Mouse (Mus musculus): ENCODE measurements around the gene Slc30a1.

DNA sequence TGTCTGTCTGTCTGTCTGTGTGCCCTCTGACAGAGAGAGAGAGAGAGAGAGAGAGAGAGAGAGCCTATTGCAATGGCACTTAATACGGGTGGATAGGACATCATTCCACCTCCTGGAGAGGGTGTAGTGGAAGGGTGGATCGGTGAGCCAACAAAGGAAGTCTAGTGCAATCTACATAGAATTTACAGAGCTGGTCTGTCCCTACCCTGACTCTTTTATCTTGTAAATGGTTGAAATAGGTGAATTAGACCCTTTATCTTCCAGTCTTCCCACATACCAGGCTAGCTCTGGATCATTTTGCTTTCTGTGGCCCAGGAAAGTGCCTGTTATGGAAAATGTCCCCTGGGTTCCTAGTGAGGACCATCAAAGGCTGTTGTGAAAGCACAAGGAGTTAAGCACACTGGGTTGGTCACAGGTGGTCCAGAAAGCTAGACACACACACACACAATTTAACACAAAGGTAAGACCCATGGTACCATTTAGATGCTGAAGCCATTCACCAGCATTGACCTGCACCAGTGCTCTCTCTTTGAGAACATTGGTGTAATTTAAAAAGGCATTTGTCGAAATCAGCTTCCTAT, 24.0 kb downstream of the Slc30a1 start:
- TF ChIP-seq CTCF (IDR thresholded peaks at IDR 0.05; ENCODE audit: low read depth, low read length) (no peak), POLR2AphosphoS5 (IDR thresholded peaks at IDR 0.05; ENCODE audit: insufficient replicate concordance, low read depth, low read length) (no peak), GATA2 (IDR thresholded peaks at IDR 0.05; ENCODE audit: borderline replicate concordance, low read depth, low read length) (no peak), TAL1 (conservative IDR thresholded peaks at IDR 0.05; ENCODE audit: low read depth, low read length) (no peak), GATA1 (IDR thresholded peaks at IDR 0.05; ENCODE audit: borderline replicate concordance, low read length) (no peak)
